In the genomic region with DNA sequence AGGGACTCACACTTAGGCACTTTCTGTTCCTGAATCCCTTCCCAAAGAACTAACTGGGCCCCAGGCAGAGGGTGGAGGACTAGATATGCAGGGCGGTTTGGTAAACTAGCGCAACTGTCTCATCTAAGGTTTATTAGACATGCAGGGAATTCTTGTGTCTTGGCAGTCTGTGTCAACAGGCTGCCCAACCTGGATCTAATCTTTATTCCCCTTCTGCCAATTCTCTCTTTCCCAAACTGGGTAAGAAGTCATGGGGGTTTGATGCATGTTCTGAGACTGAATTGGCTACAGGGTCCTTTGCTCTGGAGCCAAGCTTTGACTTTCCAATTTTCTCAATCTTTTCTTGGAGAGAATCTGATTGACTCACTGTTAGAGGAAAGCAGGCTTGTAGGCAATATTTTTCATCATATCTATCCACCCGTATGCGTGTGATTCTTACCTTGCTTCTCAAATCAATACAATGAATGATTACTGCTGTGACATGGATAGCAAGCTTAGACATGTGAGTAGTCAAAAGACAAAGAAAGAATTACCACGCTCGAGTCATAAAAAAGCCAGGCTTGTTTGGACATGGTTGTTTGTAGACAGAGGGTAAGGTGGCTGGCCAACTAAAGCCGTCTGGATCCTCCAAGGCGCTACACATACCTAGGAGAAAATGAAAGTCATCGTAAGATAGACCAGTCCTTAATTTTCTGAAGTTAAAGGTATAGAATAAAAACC, we compare ENCODE assay signal across 27 mouse cellular contexts.
DNase-seq lines count a peak whose midpoint lies in the region; ATAC-seq lines count a peak whose summit lies in the region.
"Had no signal": no experiment of that assay in that cellular context is flagged by ENCODE, and none has a peak within 500 bp of the region (broad histone marks: within the 10 kb centered on the region; RNA-seq: fewer than 3 reads in every experiment).

No protein-coding gene starts in this region.

- H3K9me3 ChIP-seq in forebrain, embryonic 16.5 days (ENCODE audit: control insufficient read depth, low read length): no peaks in the 10 kb centered on the region
- H3K9me3 ChIP-seq in forebrain, embryonic 11.5 days (ENCODE audit: control insufficient read depth, low read length): no peaks in the 10 kb centered on the region
- no peaks in the 10 kb centered on the region for H3K9me3 ChIP-seq in limb, embryonic 15.5 days
- H3K9me3 ChIP-seq in limb, embryonic 10.5 days (replicated peaks): no peaks in the 10 kb centered on the region
- no peaks in the 10 kb centered on the region for H3K9me3 ChIP-seq in hindbrain, embryonic 10.5 days
- H3K9me3 ChIP-seq: embryonic facial prominence, embryonic 12.5 days; forebrain, embryonic 12.5 days; forebrain, embryonic 15.5 days had no signal

- no peaks in the 10 kb centered on the region for H3K36me3 ChIP-seq in forebrain, embryonic 16.5 days (ENCODE audit: control insufficient read depth, insufficient read depth)
- H3K36me3 ChIP-seq in forebrain, embryonic 11.5 days (ENCODE audit: control insufficient read depth, insufficient read depth, low read length): no peaks in the 10 kb centered on the region
- 0 out of 2 replicates have a peak, but pooled peaks cover 7% of the 10 kb centered on the region for H3K36me3 ChIP-seq in limb, embryonic 15.5 days
- no peaks in the 10 kb centered on the region for H3K36me3 ChIP-seq in limb, embryonic 10.5 days
- no peaks in the 10 kb centered on the region for H3K36me3 ChIP-seq in hindbrain, embryonic 10.5 days
- H3K36me3 ChIP-seq: embryonic facial prominence, embryonic 12.5 days; forebrain, embryonic 12.5 days; forebrain, embryonic 15.5 days; G1E had no signal

- no peaks in the 10 kb centered on the region for H3K27me3 ChIP-seq in forebrain, embryonic 16.5 days (replicated peaks; ENCODE audit: control insufficient read depth, insufficient read depth, low read length)
- H3K27me3 ChIP-seq in forebrain, embryonic 11.5 days (ENCODE audit: control insufficient read depth, insufficient read depth, low read length): no peaks in the 10 kb centered on the region
- no peaks in the 10 kb centered on the region for H3K27me3 ChIP-seq in limb, embryonic 15.5 days
- no peaks in the 10 kb centered on the region for H3K27me3 ChIP-seq in limb, embryonic 10.5 days (ENCODE audit: low read depth, poor library complexity, severe bottlenecking)
- H3K27me3 ChIP-seq in hindbrain, embryonic 10.5 days (ENCODE audit: insufficient read depth, poor library complexity, severe bottlenecking): no peaks in the 10 kb centered on the region
- H3K27me3 ChIP-seq: CH12.LX; embryonic facial prominence, embryonic 12.5 days; forebrain, embryonic 12.5 days; forebrain, embryonic 15.5 days; Patski had no signal

- no peak overlapping the region for H3K4me2 ChIP-seq in forebrain, embryonic 16.5 days (ENCODE audit: low read length)
- H3K4me2 ChIP-seq in forebrain, embryonic 11.5 days (ENCODE audit: low read depth, low read length, severe bottlenecking): no peak overlapping the region
- no peak overlapping the region for H3K4me2 ChIP-seq in limb, embryonic 15.5 days
- H3K4me2 ChIP-seq: embryonic facial prominence, embryonic 12.5 days; forebrain, embryonic 12.5 days; forebrain, embryonic 15.5 days had no signal

- no peak for DNase-seq in forebrain, embryonic 11.5 days (ENCODE audit: low spot score)
- no peak for DNase-seq in limb, embryonic 10.5 days (ENCODE audit: low spot score)
- DNase-seq in fibroblast of lung, adult 2 months (ENCODE audit: low read depth): peak; percentile 40
- DNase-seq in skeletal muscle tissue, adult 2 months (ENCODE audit: low read depth, low spot score): peak; percentile 18
- DNase-seq in gastrocnemius, adult 8-10 months (ENCODE audit: low spot score in 2 of 2): no peak
- DNase-seq in hindbrain, embryonic 10.5 days (ENCODE audit: low spot score): no peak
- DNase-seq: adrenal gland, adult 8-10 months; adrenal gland, postnatal 14 days; adrenal gland, postnatal 36 days; B cell, adult 2 months; cerebellum, adult 11 months; cerebellum, adult 18-20 months; cerebellum, adult 8-10 months; cerebellum, adult 9-11 months; cerebellum, postnatal 14 days; cerebellum, postnatal 36 days; embryo, embryonic 11 days had no signal

- H3K27ac ChIP-seq in forebrain, embryonic 16.5 days (ENCODE audit: low read length): no peak overlapping the region
- H3K27ac ChIP-seq in forebrain, embryonic 11.5 days (ENCODE audit: low read depth, low read length): no peak overlapping the region
- no peak overlapping the region for H3K27ac ChIP-seq in limb, embryonic 15.5 days
- no peak overlapping the region for H3K27ac ChIP-seq in limb, embryonic 10.5 days
- no peak overlapping the region for H3K27ac ChIP-seq in hindbrain, embryonic 10.5 days
- H3K27ac ChIP-seq: embryonic facial prominence, embryonic 12.5 days; forebrain, embryonic 12.5 days; forebrain, embryonic 15.5 days had no signal

- WGBS in forebrain, embryonic 16.5 days: 91% methylated on average over 9 of the region's 9 CpGs
- WGBS in forebrain, embryonic 11.5 days: 91% methylated on average over 9 of the region's 9 CpGs
- WGBS in limb, embryonic 15.5 days: 76% methylated on average over 9 of the region's 9 CpGs
- 95% methylated on average over 9 of the region's 9 CpGs for WGBS in limb, embryonic 10.5 days
- WGBS in hindbrain, embryonic 10.5 days: 91% methylated on average over 9 of the region's 9 CpGs

- H3K4me3 ChIP-seq in forebrain, embryonic 16.5 days (replicated peaks; ENCODE audit: low read length): no peak overlapping the region
- H3K4me3 ChIP-seq in forebrain, embryonic 11.5 days (ENCODE audit: low read depth, low read length): no peak overlapping the region
- H3K4me3 ChIP-seq in limb, embryonic 15.5 days: no peak overlapping the region
- H3K4me3 ChIP-seq in limb, embryonic 10.5 days: no peak overlapping the region
- H3K4me3 ChIP-seq in hindbrain, embryonic 10.5 days: no peak overlapping the region
- H3K4me3 ChIP-seq: embryonic facial prominence, embryonic 12.5 days; forebrain, embryonic 12.5 days; forebrain, embryonic 15.5 days had no signal

- H3K4me1 ChIP-seq in forebrain, embryonic 16.5 days (replicated peaks; ENCODE audit: control insufficient read depth, insufficient read depth, low read length): no peaks in the 10 kb centered on the region
- H3K4me1 ChIP-seq in forebrain, embryonic 11.5 days (replicated peaks; ENCODE audit: control insufficient read depth, insufficient read depth, low read length): no peaks in the 10 kb centered on the region
- no peaks in the 10 kb centered on the region for H3K4me1 ChIP-seq in limb, embryonic 15.5 days
- H3K4me1 ChIP-seq in limb, embryonic 10.5 days: no peaks in the 10 kb centered on the region
- no peaks in the 10 kb centered on the region for H3K4me1 ChIP-seq in hindbrain, embryonic 10.5 days (replicated peaks)
- H3K4me1 ChIP-seq: embryonic facial prominence, embryonic 12.5 days; forebrain, embryonic 12.5 days; forebrain, embryonic 15.5 days had no signal

- no peak overlapping the region for H3K9ac ChIP-seq in forebrain, embryonic 16.5 days (replicated peaks; ENCODE audit: low read depth, low read length)
- no peak overlapping the region for H3K9ac ChIP-seq in forebrain, embryonic 11.5 days (ENCODE audit: low read length)
- H3K9ac ChIP-seq in limb, embryonic 15.5 days: no peak overlapping the region
- H3K9ac ChIP-seq: embryonic facial prominence, embryonic 12.5 days; forebrain, embryonic 12.5 days; forebrain, embryonic 15.5 days had no signal

- 0 out of 2 replicates have a peak, but pooled peaks have one; percentile 54 for ATAC-seq in forebrain, embryonic 16.5 days
- ATAC-seq in forebrain, embryonic 11.5 days (replicated peaks; ENCODE audit: low FRiP score): no peak
- 0 out of 2 replicates have a peak, but pooled peaks have one; percentile 35 for ATAC-seq in limb, embryonic 15.5 days (ENCODE audit: insufficient number of reproducible peaks, low FRiP score, low TSS enrichment, low read depth)
- ATAC-seq: activated CD4-positive, CD25-positive, alpha-beta regulatory T cell, adult 4 months; CD4-positive, CD25-positive, alpha-beta regulatory T cell, adult 4 months; forebrain, embryonic 15.5 days; Patski had no signal

Comparison
In these comparisons a context has a peak if more than half of its experiments do, and no peak if none do; other contexts are left out.
1. DNase-seq: peak in fibroblast of lung, adult 2 months (single experiment) and skeletal muscle tissue, adult 2 months (single experiment); none in forebrain, embryonic 11.5 days (single experiment), limb, embryonic 10.5 days (single experiment), gastrocnemius, adult 8-10 months (0 of 2) and hindbrain, embryonic 10.5 days (single experiment).